Mouse (Mus musculus) c-Kit-positive CD71-positive TER-119-positive erythroid progenitor cells, embryonic 14.5 days (primary cell): Measurements from ENCODE around the gene Spen.
A peak's percentile ranks its signal among the peaks of the same experiment; 100 is the strongest.
"Not testable (repeated sequence)": the region's sequence is repeated elsewhere in the genome, so short reads cannot be mapped to it uniquely, and the experiment has no call there.

Experiments
- DNase-seq: peaks from one replicate; pipeline ENCODE4 v3.0.0-alpha.2; 2013; ENCODE audit warnings: low spot score

Gene Spen

DNA sequence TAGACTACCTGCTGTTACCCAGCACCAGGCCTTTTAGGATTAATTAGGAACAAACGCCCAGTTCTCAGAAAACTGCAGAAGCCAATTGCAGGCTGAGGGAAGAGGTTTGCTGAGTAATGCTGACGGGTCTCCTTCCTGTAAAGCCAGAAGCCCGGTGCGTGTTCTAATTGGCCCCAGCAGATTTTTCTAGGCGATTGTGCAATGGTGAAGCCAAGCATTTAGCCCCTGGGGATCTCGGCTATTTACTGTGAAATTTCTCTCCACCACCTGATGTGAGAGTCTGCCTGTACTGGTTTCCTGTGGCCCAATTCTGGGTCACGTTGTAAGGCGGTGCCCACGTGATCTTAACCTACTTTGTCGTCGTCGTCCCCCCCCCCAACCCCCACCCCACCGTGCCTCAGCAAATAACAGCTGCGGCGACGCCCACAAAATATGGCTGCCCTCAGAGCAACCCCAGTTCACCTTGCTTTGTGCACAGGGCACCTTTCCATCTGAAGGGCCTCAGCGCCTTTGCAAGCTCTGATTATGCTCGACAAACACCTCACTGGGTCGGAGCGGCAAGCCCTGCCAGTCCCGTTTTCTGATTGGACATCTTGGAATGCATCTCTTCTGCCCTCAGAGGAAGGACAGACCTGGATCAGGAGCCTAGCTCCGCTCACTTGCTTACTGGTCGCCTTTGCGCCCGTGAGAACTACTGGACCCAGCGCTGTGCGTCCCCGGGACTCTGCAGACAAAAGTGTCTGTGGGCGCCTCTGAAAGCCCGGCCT, 20.9 kb upstream of the Spen start:
- DNase-seq = peak; percentile 90

DNA sequence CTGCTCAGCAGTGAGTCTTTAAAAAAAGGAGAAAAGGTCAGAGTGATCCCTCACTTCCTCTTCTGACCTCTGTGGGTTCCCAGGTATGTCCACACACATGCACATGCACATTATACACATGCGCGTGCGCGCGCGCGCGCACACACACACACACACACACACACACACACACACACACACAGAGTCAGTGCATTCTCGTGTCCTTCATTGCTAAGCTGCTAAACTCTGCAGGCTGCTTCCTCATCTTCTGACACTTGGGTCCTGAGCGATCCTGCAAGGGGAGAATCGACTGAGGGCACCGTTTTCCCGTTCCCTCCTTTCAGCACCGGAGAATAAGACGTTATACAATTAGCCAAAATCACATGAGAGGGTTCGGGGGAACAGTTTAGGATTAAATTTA, 20.3 kb upstream of the Spen start:
- DNase-seq = no peak

DNA sequence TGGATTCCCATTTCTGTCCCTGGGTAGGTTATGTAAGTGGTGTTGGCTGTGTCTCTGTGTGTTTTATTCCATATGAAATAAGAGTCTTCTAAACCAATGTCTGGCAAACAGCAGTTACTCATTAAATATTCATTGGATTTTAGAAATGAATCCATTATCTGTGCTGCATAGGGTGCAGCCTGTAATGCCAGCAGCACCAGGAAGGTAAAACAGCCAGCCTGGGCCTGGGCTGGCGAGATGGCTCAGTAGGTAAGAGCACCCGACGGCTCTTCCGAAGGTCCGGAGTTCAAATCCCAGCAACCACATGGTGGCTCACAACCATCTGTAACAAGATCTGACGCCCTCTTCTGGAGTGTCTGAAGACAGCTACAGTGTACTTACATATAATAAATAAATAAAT, 17.8 kb upstream of the Spen start:
- not testable (repeated sequence) for DNase-seq

GRCm38 (mm10) chr4:141554255-141554865, 16.0 kb upstream of the Spen start:
- DNase-seq = not testable (repeated sequence)

- DNase-seq = peak; percentile 25
Observed at GRCm38 (mm10) chr4:141552484-141552883, 14.1 kb upstream of the Spen start.

GRCm38 (mm10) chr4:141547299-141547698, 8.9 kb upstream of the Spen start:
- no peak for DNase-seq

DNA sequence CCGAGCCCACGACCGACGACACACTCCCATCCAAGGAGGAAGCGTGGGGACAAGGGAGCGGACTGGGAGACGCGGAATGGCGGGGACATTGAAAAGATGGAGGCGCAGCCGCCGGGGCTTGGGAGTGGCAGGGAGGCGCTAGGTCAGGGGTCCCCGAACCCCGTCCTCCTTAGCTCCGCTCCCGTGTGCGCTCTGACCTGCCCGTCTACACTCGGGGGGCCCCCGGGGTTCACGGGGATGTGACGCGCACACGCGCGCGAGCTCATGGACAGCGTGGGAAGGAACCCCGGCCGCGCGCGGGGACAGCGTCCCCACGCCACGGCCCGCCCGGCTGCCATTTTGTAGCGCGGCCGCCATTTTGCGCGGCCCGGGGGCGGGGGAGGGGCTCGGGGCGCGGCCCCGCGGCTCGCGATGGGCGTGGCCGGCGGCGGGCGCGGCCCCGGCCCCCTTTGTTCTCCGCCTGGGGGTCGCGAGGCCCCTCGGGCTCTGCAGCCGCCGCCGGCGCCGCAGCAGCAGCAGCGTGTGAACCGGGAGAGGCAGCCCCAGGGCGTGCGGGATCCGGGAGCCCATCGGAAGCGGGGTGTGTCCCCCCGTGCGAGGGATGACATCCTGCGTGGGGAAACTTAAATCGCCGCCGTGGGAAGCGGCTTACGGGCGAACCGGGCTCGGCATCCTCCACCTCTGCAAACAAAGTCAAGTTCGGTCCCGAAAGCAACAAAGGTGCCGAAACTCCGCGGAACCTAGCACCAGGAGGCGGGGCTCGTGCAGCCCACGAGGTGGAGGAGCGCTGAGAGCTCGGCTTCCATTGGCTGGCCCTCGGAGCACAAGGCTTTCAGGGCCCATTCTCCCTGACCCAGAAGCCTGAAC, 8.2 kb upstream of the Spen start:
- peak; percentile 79 for DNase-seq

- peak; percentile 98 for DNase-seq
Observed at GRCm38 (mm10) chr4:141545743-141546333, 7.4 kb upstream of the Spen start.

DNA sequence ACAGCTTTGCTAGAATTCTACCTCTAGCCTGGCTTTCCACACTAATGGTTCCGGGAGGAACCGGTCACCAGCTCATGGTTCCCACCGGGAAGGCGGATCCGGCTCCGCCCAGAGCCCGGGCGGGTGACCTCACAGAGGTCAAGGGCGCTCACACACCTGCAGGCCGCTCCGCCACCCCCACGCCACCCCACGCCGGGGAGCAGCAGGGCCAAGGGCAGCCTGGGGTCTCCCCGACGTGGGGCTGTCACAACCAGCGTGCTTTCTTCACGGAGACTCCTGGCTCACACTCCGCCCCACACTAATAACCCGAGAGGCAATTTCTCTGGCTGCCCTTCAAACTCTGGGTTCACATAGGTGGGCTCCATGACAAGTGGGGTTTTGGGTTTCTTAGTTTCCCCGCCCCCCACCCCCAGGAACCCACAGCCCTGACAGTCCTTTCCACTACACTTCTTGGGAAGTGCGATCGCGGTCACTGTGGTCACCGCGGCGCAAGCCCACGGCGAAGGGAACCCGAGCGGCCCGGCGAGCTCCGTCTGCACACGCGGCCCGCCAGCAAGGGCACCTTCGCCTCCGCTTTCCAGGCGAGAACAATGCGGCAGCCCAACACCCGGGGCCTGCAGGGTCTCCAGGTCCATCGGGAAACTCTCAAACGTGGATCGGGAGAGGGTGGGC, 6.8 kb upstream of the Spen start:
- DNase-seq = peak; percentile 44

- no peak for DNase-seq
Observed at GRCm38 (mm10) chr4:141544536-141544935, 6.1 kb upstream of the Spen start.

GRCm38 (mm10) chr4:141543593-141543992, 5.2 kb upstream of the Spen start:
- no peak for DNase-seq

DNA sequence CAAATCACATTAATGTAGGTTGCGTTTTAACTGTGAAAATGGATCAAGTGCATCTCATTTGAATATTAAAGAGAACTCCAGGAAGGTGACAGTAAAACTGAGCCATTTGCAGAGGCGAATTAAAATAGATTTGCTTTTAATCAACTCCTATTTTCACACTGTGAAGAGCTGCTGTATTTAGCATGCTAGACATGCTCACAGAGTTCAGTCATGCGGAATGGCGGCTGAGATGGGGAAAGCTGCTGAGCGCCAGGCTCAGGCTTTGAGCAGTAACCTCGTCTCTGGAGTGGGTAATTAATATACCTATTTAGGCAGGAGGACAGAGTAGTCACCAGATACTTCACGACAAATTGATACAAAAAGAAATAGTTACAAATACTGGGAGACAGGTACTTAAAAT, 3.5 kb upstream of the Spen start:
- no peak for DNase-seq

- no peak for DNase-seq
Observed at GRCm38 (mm10) chr4:141540844-141541243, 2.4 kb upstream of the Spen start.

DNA sequence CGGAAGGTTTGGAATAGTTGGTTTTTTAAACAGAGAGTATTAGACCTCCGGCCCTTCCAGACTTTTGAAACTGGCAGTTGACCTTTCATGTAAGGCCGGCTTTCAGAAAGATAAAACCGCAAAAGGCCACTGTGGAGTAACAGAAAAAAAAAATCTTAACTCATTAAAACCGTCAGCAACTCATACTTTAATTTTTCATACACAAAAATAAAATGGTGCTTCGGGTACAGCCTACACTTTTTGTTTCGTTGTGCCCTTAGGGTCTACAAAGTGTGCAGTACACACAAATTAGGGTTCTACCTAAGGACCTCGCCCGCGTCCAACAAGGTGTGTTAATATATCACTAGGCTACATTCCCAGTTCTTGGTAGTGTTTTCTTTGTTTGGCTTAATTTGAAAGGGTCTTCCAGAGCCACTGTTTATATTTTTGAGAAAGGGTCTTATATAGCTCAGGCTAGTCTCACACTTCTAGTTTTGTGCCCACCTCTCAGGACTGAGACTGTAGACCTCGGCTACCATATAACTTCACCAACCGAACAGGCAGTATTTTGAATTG, 893 bp upstream of the Spen start:
- DNase-seq = no peak

- DNase-seq = peak; percentile 42
Observed at GRCm38 (mm10) chr4:141537706-141538407, 540 bp downstream of the Spen start.

DNA sequence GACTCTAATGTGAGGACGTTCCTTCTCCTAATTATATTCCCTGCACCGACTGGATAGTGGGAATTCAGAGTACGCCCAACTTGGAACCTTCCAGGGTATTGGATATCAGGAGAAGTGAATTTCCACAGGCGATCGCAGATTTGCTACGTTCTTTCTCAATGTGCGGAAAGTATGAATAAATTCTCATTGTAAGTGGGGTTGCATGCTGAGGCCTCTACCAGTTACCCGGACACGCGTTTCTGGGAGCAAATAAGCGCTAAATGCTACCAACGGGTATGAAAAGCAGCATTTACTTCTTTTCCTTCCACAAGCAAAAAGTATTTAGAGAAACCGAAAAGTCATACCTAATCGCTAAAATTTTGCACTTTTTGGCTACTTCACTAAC, 1.2 kb downstream of the Spen start:
- DNase-seq = peak; percentile 35

DNA sequence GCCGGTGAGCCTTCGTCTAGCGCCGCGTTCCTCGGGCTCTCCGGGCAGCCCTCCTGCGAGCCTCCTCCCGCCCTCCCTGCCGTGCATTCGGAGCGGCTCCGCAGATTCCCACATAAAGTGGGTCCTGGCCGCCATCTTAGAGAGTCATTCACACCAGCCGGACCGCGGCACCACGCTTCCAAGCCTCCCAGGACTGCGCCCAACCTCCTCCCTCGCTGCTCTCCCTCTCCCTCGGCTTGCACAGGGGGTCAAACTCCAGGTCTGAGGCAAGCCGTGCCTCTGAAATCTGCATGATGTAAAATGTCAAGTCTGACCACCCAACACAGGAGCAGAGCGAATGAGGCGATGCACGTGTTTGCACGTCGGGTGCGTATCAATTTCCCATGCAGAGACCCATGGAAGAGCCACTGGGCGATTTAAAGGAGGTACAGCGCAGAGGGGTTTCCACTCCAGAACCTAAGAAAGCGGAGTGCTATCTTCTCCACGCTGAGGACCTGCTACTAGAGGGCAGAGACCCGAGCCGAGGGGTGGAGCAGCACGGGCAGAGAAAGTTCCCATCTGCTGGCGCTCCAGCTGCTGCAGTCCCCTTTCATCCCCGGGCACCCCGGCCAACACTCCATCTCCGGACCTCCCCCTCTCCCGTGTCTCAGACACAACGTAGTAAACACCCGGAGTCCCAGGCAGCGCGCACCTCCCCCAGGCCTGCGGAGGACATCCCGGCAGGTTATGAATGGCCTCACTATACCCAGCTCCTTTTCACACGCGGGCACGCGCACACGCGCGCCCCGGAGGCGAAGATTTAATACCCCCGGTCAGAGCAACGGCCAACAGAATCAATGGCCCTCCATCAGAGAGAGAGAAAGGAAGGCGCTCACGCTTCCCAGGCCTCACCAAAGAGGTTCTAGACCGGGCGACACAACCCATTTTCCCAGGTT, 1.8 kb downstream of the Spen start:
- peak; percentile 47 for DNase-seq

GRCm38 (mm10) chr4:141534947-141535680, 3.3 kb downstream of the Spen start:
- DNase-seq = peak; percentile 60

GRCm38 (mm10) chr4:141530979-141531378, 7.4 kb downstream of the Spen start:
- no peak for DNase-seq
